Mouse (Mus musculus) thymus, adult 2 months (tissue): ENCODE measurements at regions not wholly inside any gene's neighbourhood (a gene's known extent, or its start where the extent isn't known, plus 50 kb on each side); places are given as distances from the start of the nearest gene placed in this dataset.
A peak's percentile ranks its signal among the peaks of the same experiment; 100 is the strongest.

Experiments used
- DNase-seq: peaks from one replicate; pipeline ENCODE4 v3.0.0; 2021
- H3K27ac ChIP-seq: fragments of 200-500 bp; 2 replicates; pipeline ENCODE4 v1.5.1; 2012; ENCODE audit warnings: low read length, control low read depth; ENCODE audit not compliant: control insufficient read depth, insufficient read depth
- H3K27me3 ChIP-seq: fragments of 200-500 bp; 2 replicates; pipeline ENCODE4 v1.6.1; 2012; ENCODE audit warnings: mild to moderate bottlenecking, low read length, moderate library complexity, mixed read lengths; ENCODE audit not compliant: control insufficient read depth, insufficient read depth
- H3K36me3 ChIP-seq: fragments of 200-500 bp; 2 replicates; pipeline ENCODE4 v1.6.1; 2012; ENCODE audit warnings: mild to moderate bottlenecking, low read length, moderate library complexity; ENCODE audit not compliant: control insufficient read depth, insufficient read depth
- H3K4me1 ChIP-seq: fragments of 200-500 bp; replicated peaks from 2 replicates; pipeline ENCODE4 v1.6.1; 2012; ENCODE audit warnings: low read length; ENCODE audit not compliant: control insufficient read depth, insufficient read depth
- H3K4me3 ChIP-seq: fragments of 200-500 bp; 2 replicates; pipeline ENCODE4 v1.5.1; 2012; ENCODE audit warnings: mild to moderate bottlenecking, low read length, control low read depth, moderate library complexity; ENCODE audit not compliant: control insufficient read depth, insufficient read depth
- CTCF ChIP-seq: fragments of 200-500 bp; IDR thresholded peaks from 2 replicates; pipeline ENCODE4 v1.5.1; 2012; ENCODE audit warnings: mild to moderate bottlenecking, control low read depth, low read length, moderate library complexity, borderline replicate concordance; ENCODE audit not compliant: control insufficient read depth, poor library complexity, insufficient read depth; ENCODE audit errors: extremely low read depth
- POLR2A ChIP-seq: fragments of 200-500 bp; IDR thresholded peaks from 2 replicates; pipeline ENCODE4 v1.6.1; 2012; ENCODE audit warnings: mild to moderate bottlenecking, low read length, control low read depth, moderate library complexity; ENCODE audit not compliant: control insufficient read depth, poor library complexity, insufficient read depth; ENCODE audit errors: extremely low read depth
- WGBS: fragments of 180-500 bp; shearing (Covaris S2); methylation state at CpG from one replicate; pipeline ENCODE4 v1.1.7; 2018; 5-methylcytosine and 5-hydroxymethylcytosine counted together

GRCm38 (mm10) chr19:15647313-15647712 is 299.8 kb downstream of the Psat1 start:
- no peak overlapping the region for H3K27ac ChIP-seq
- H3K4me1 ChIP-seq, result no peaks in the 10 kb centered on the region
- 92% methylated on average over 5 of the region's 5 CpGs for WGBS
- no peak for DNase-seq
- H3K4me3 ChIP-seq, result no peak overlapping the region
- no peak for TF ChIP-seq POLR2A
- TF ChIP-seq CTCF, result no peak
- no peaks in the 10 kb centered on the region for H3K36me3 ChIP-seq
- H3K27me3 ChIP-seq, result no peaks in the 10 kb centered on the region

- TF ChIP-seq POLR2A (no peak), CTCF (no peak)
- Histone ChIP-seq H3K36me3 (no peaks in the 10 kb centered on the region), H3K4me3 (no peak overlapping the region), H3K4me1 (no peaks in the 10 kb centered on the region), H3K27me3 (no peaks in the 10 kb centered on the region), H3K27ac (no peak overlapping the region)
- 92% methylated on average over 4 of the region's 4 CpGs for WGBS
- DNase-seq, result no peak
Measured at GRCm38 (mm10) chr19:15644786-15645185, 302.4 kb downstream of the Psat1 start.

- 20% methylated on average over 6 of the region's 6 CpGs for WGBS
- no peaks in the 10 kb centered on the region for H3K4me1 ChIP-seq
- no peak for TF ChIP-seq CTCF
- no peak for TF ChIP-seq POLR2A
Measured at GRCm38 (mm10) chr19:15617233-15617915, 329.8 kb downstream of the Psat1 start.

GRCm38 (mm10) chr19:15614648-15615561 is 332.2 kb downstream of the Psat1 start:
- H3K36me3 ChIP-seq, result no peaks in the 10 kb centered on the region
- WGBS, result 84% methylated on average over 19 of the region's 19 CpGs
- TF ChIP-seq CTCF, result no peak
- no peak for TF ChIP-seq POLR2A
- no peaks in the 10 kb centered on the region for H3K4me1 ChIP-seq
- H3K27ac ChIP-seq, result no peak overlapping the region
- DNase-seq, result no peak
- H3K27me3 ChIP-seq, result no peaks in the 10 kb centered on the region
- no peak overlapping the region for H3K4me3 ChIP-seq

More at GRCm38 (mm10) chr19:15617233-15617915, 329.8 kb downstream of the Psat1 start:
- peak; percentile 16 for DNase-seq
- H3K27me3 ChIP-seq, result no peaks in the 10 kb centered on the region
- H3K27ac ChIP-seq, result no peak overlapping the region
- no peaks in the 10 kb centered on the region for H3K36me3 ChIP-seq
- H3K4me3 ChIP-seq, result no peak overlapping the region

GRCm38 (mm10) chr19:15611137-15611758 is 335.9 kb downstream of the Psat1 start:
- DNase-seq, result no peak
- Histone ChIP-seq H3K4me1 (no peaks in the 10 kb centered on the region), H3K27me3 (no peaks in the 10 kb centered on the region), H3K36me3 (no peaks in the 10 kb centered on the region), H3K4me3 (no peak overlapping the region), H3K27ac (no peak overlapping the region)
- TF ChIP-seq POLR2A (no peak), CTCF (no peak)
- WGBS, result 87% methylated on average over 13 of the region's 13 CpGs

- H3K27ac ChIP-seq, result no peak overlapping the region
- DNase-seq, result no peak
- H3K4me1 ChIP-seq, result no peaks in the 10 kb centered on the region
- no peak overlapping the region for H3K4me3 ChIP-seq
- H3K36me3 ChIP-seq, result no peaks in the 10 kb centered on the region
- 98% methylated on average over 4 of the region's 4 CpGs for WGBS
- H3K27me3 ChIP-seq, result no peaks in the 10 kb centered on the region
- TF ChIP-seq POLR2A (no peak), CTCF (no peak)
Measured at GRCm38 (mm10) chr19:15606440-15606839, 340.7 kb downstream of the Psat1 start.
